Mouse (Mus musculus) G1E (cell line): Measurements from ENCODE around the gene Dus1l. TPM values are rescaled to one million over a fixed set of nuclear protein-coding genes. Genes with fewer than 3 reads are reported as not detected.
A peak's percentile ranks its signal among the peaks of the same experiment; 100 is the strongest.
"Not testable (repeated sequence)": the region's sequence is repeated elsewhere in the genome, so short reads cannot be mapped to it uniquely, and the experiment has no call there.

Experiments used
- ATAC-seq: 2 replicates; pipeline ENCODE4 v1.8.0; 2016; ENCODE audit warnings: mild to moderate bottlenecking; ENCODE audit not compliant: insufficient number of reproducible peaks, poor library complexity, low FRiP score, severe bottlenecking; ENCODE audit errors: extremely low read depth
- DNase-seq: peaks from one replicate; pipeline ENCODE4 v3.0.0; 2012; ENCODE audit warnings: low spot score
- H3K27me3 ChIP-seq: 2 replicates; pipeline ENCODE4 v1.6.1; 2012; ENCODE audit warnings: mild to moderate bottlenecking, low read length, inconsistent platforms; ENCODE audit not compliant: insufficient read depth
- H3K36me3 ChIP-seq: replicated peaks from 2 replicates; pipeline ENCODE3; 2012; ENCODE audit warnings: mild to moderate bottlenecking, inconsistent platforms
- H3K4me1 ChIP-seq: 2 replicates; pipeline ENCODE4 v1.6.1; 2012; ENCODE audit warnings: low read depth, low read length, inconsistent platforms, mixed read lengths; ENCODE audit not compliant: insufficient read depth
- H3K4me3 ChIP-seq: 2 replicates; pipeline ENCODE4 v1.5.1; 2012; ENCODE audit warnings: low read depth, mild to moderate bottlenecking, inconsistent platforms, low read length, moderate library complexity, mixed read lengths
- H3K9me3 ChIP-seq: replicated peaks from 2 replicates; pipeline ENCODE4 v1.6.1; 2012; ENCODE audit warnings: inconsistent platforms
- CTCF ChIP-seq: IDR thresholded peaks from 2 replicates; pipeline ENCODE4 v1.5.1; 2012; ENCODE audit warnings: low read depth, low read length, inconsistent platforms, mixed read lengths
- GATA1 ChIP-seq: IDR thresholded peaks from 2 replicates; pipeline ENCODE4 v1.6.1; 2012; ENCODE audit warnings: borderline replicate concordance, low read length, inconsistent platforms, mixed read lengths
- GATA2 ChIP-seq: IDR thresholded peaks from 2 replicates; pipeline ENCODE4 v1.6.1; 2012; ENCODE audit warnings: low read depth, low read length, inconsistent platforms, borderline replicate concordance
- POLR2AphosphoS5 ChIP-seq: IDR thresholded peaks from 2 replicates; pipeline ENCODE4 v1.6.1; 2012; ENCODE audit warnings: low read depth, low read length, inconsistent platforms; ENCODE audit not compliant: insufficient replicate concordance
- TAL1 ChIP-seq: conservative IDR thresholded peaks from 2 replicates; pipeline ENCODE4 v1.6.1; 2012; ENCODE audit warnings: low read depth, low read length, inconsistent platforms, mixed read lengths
- polyA plus RNA-seq: library from polyadenylated mRNA; stranded (reverse); fragments of >175 nt; gene quantifications from 2 replicates; pipeline ENCODE4 v1.2.3, GENCODE M21; 2012
- total RNA-seq, 2 experiments: library from RNA; stranded (forward) in 1 of 2; stranded (reverse) in 1 of 2; fragments of 200-1000 nt in 1 of 2; fragments of >200 nt in 1 of 2; fragmentation: Nextera tagmentation in 1 of 2; gene quantifications; 2 replicates each; pipeline ENCODE4 v1.2.3; 2014 to 2017

Gene Dus1l
- total and polyA plus RNA-seq, 3 experiments: 49.2 to 142 (median 67.4) TPM

GRCm38 (mm10) chr11:120779876-120780275 lies 16.3 kb downstream of the Dus1l start:
- no peak for TF ChIP-seq POLR2AphosphoS5
- no peak for ATAC-seq

DNA sequence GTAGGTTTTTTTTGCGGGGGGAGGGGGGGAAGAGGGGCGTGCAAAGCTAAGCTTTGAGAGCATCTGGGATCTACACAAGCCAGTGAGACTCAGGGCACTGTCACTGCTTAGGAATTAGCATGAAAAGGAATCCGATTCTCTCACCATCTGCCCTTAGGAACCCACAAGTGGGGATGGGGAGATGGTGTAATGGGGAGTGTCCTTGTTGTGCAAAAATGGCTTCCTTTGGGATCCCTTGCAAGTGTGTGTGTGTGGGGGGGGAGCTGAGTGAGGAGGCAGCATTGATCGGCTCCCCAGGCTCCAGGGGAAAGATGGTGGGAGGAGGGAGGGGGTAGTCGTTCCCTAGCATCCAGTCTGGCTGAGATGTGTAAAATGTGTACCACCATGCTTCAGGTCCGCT lies 19.1 kb downstream of the Dus1l start:
- no peak for TF ChIP-seq CTCF
- no peak for TF ChIP-seq TAL1
- TF ChIP-seq POLR2AphosphoS5: no peak
- no peak for TF ChIP-seq GATA2
- TF ChIP-seq GATA1: no peak
- Histone ChIP-seq H3K36me3 (peaks cover 30% of the 10 kb centered on the region), H3K27me3 (peaks cover 10% of the 10 kb centered on the region), H3K4me3 (no peak overlapping the region), H3K9me3 (no peaks in the 10 kb centered on the region), H3K4me1 (peaks cover 6% of the 10 kb centered on the region)
- ATAC-seq (no peak), DNase-seq (no peak)

More at GRCm38 (mm10) chr11:120779876-120780275, 16.3 kb downstream of the Dus1l start:
- Histone ChIP-seq H3K4me3 (no peak overlapping the region), H3K36me3 (peaks cover 44% of the 10 kb centered on the region), H3K9me3 (no peaks in the 10 kb centered on the region), H3K27me3 (peaks cover 5% of the 10 kb centered on the region), H3K4me1 (peaks cover 19% of the 10 kb centered on the region)
- no peak for DNase-seq

DNA sequence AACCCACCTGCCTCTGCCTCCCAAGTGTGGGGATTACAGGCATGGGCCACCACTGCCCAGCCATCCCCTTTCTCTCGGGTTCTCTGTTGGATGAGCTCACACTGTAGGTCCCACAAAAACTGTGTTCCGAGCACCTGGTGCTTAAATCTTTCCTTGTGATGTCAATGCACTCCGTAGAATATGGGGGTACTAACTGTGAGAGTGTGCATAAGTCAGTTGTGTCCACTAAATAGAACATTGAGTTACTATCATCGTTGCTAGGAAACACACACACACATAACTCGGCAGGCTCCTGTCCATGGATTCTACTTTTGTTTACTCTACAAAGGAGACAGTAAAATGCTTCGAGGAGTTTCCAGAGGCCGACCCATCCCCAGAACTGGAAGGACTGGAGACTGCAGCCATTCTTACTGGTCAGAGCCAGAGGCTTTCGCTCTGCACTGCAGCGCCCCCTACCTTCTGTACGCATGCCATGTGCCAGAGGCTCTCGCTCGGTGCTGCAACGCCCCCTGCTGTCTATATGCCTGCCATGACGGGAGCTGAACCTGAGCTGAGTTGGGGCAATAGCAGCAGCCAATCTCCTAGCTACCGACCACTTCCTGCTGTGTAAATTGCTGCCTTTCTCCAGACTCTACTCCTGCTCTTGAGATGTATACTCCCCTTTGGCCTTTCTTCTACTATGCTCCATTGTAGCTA lies 20.3 kb downstream of the Dus1l start:
- DNase-seq (peak; percentile 72), ATAC-seq (peak; percentile 60)
- no peaks in the 10 kb centered on the region for H3K9me3 ChIP-seq
- TF ChIP-seq GATA1 (no peak), POLR2AphosphoS5 (no peak), CTCF (peak; percentile 97), GATA2 (no peak)
- peaks cover 21% of the 10 kb centered on the region for H3K36me3 ChIP-seq
- no peak overlapping the region for H3K4me3 ChIP-seq
- peaks cover 6% of the 10 kb centered on the region for H3K4me1 ChIP-seq
- peaks cover 10% of the 10 kb centered on the region for H3K27me3 ChIP-seq

DNA sequence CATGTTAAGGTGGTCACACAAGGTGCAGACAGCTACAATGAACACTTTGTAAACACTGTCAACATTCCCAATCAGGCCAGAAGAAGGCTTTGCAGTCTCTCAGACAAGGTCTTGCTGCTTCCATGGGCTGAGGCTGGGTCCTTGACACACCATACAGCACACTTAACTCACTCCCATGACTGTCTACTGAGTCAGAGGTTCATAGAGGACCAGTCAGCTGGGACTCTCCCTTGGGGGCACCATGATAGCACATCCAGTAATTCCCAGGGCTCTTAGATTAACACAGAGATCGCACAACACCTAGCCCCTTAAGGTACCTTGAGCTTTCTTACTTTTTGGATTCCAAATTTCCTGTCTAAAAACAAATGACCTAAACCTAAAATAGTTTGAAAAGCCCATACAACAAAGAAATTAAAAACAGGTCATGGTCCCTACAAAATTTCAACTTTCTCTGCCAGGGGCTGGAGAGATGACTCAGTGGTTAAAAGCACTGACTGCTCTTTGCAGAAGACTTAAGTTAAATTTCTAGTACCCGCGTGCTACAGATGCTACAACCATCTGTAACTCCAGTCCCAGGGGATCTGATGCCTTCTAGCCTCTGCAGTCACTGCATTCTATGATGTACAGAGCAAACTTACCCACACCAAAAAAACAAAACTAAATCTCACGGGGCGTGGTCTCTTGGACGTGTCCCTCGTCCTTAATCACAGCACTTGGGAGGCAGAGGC lies 22.6 kb downstream of the Dus1l start:
- Histone ChIP-seq H3K4me1 (peaks cover 6% of the 10 kb centered on the region), H3K36me3 (peaks cover 2% of the 10 kb centered on the region), H3K9me3 (no peaks in the 10 kb centered on the region), H3K27me3 (peaks cover 10% of the 10 kb centered on the region), H3K4me3 (no peak overlapping the region)
- DNase-seq (no peak), ATAC-seq (no peak)
- TF ChIP-seq GATA1 (no peak), POLR2AphosphoS5 (no peak), TAL1 (no peak), GATA2 (no peak), CTCF (no peak)

- Histone ChIP-seq H3K4me3 (no peak overlapping the region), H3K27me3 (peaks cover 15% of the 10 kb centered on the region), H3K36me3 (no peaks in the 10 kb centered on the region), H3K4me1 (peaks cover 6% of the 10 kb centered on the region), H3K9me3 (no peaks in the 10 kb centered on the region)
- ATAC-seq (no peak), DNase-seq (no peak)
- TF ChIP-seq POLR2AphosphoS5 (no peak), TAL1 (no peak)
Measured at GRCm38 (mm10) chr11:120772749-120773148, 23.5 kb downstream of the Dus1l start.

GRCm38 (mm10) chr11:120768206-120768605 lies 28.0 kb downstream of the Dus1l start:
- no peak for DNase-seq
- Histone ChIP-seq H3K4me3 (no peak overlapping the region), H3K9me3 (no peaks in the 10 kb centered on the region), H3K27me3 (peaks cover 26% of the 10 kb centered on the region), H3K36me3 (no peaks in the 10 kb centered on the region), H3K4me1 (no peaks in the 10 kb centered on the region)
- ATAC-seq: no peak
- TF ChIP-seq GATA2: no peak
- TF ChIP-seq POLR2AphosphoS5: no peak
- no peak for TF ChIP-seq CTCF
- no peak for TF ChIP-seq GATA1
- no peak for TF ChIP-seq TAL1

DNA sequence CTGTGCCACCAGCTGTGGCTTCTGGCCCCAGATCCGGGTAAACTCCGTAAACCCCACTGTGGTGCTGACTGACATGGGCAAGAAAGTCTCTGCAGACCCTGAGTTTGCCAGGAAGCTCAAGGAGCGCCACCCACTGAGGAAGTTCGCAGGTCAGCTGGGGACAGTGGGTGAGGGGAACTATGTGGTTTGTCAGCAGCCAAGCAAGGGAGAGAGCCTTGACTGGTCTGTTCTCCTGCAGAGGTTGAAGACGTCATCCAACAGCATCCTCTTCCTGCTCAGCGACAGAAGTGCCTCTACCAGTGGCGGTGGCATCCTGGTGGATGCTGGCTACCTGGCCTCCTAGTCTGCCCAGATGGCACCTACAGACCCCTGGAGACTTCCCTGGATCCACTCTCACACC lies 29.2 kb downstream of the Dus1l start:
- H3K36me3 ChIP-seq, ATAC-seq, DNase-seq, H3K9me3 ChIP-seq, H3K4me1 ChIP-seq, H3K4me3 ChIP-seq: not testable (repeated sequence)
- peaks cover 29% of the 10 kb centered on the region for H3K27me3 ChIP-seq

DNA sequence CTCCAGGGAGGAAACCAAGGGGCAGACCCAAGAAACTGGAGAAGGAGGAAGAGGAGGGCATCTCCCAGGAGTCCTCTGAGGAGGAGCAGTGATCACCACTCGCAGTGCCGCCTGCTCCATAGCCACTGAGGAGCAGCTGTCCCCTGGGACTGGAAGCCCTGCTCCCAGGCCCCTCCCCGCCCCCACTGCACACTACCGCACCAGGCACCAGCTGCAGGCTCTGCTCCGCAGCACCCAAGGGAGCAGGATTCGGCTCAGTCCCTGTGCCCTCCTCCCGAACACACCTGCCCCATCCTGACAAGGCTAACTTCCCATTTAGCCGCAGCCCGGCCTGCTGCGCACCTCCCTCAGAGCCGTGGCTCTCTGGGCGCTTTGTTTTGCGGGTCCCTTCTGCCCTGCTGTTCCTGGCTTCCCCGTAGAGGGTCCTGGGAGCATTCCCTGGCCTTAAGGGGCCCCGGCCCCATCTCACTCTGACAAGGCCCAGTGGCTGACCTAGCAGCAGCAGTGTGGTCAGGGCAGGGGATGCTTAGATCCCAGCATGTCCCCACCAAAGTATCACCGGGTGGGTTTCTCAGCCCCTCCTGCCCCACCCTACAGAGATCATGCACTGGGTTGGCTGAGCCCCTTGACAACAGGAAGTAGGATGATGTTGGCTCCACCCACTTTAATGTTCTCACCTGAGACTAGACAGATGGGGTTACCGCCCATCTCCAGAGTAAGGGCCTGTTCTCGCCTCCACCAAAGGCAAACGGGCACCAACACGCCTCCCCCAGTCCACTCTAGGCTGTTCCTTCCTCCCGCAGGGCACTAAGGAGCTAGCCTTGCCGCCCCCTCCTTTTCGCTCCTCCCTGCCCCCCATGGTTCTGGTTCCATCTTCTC lies 32.8 kb downstream of the Dus1l start:
- DNase-seq, H3K36me3 ChIP-seq, H3K4me1 ChIP-seq, H3K4me3 ChIP-seq: not testable (repeated sequence)
- ATAC-seq: peak; percentile 28
- Histone ChIP-seq H3K9me3 (peaks cover 25% of the 10 kb centered on the region), H3K27me3 (peaks cover 30% of the 10 kb centered on the region)

- H3K4me1 ChIP-seq, DNase-seq, ATAC-seq, H3K36me3 ChIP-seq, H3K4me3 ChIP-seq: not testable (repeated sequence)
- Histone ChIP-seq H3K27me3 (peaks cover 27% of the 10 kb centered on the region), H3K9me3 (peaks cover 32% of the 10 kb centered on the region)
Measured at GRCm38 (mm10) chr11:120762672-120763041, 33.5 kb downstream of the Dus1l start, which contains the start of gene Hmga1b. Gene Hmga1b, plus strand, starts transcription at chr11:120762794.
